Mouse (Mus musculus) Patski (cell line): Measurements from ENCODE around the gene Nalcn. TPM values are rescaled to one million over a fixed set of nuclear protein-coding genes. Genes with fewer than 3 reads are reported as not detected.

Experiments used
- ATAC-seq: fragments of 100-300 bp; one replicate; pipeline ENCODE4 v1.8.0; 2021
- CTCF ChIA-PET: fragments of 350-600 bp; sonication (Branson Sonifier 250); formaldehyde crosslinking; loops from one replicate; lab custom pipeline; 2022; ENCODE audit warnings: inconsistent platforms; lab: Charles Lee
- POLR2A ChIA-PET: fragments of 350-600 bp; sonication (Branson Sonifier 250); formaldehyde crosslinking; loops from one replicate; lab custom pipeline; 2022; ENCODE audit warnings: antibody characterized with exemption, inconsistent platforms; lab: Charles Lee
- DNase-seq: peaks from one replicate; pipeline ENCODE4 v3.0.0-alpha.2; 2011; ENCODE audit warnings: low read depth, low spot score
- H3K27me3 ChIP-seq: fragments of 371-371 bp; one replicate; pipeline ENCODE4 v1.5.1; 2021
- CTCF ChIP-seq: fragments of 100-300 bp; IDR thresholded peaks from one replicate; pipeline ENCODE4 v1.5.1; 2021
- in situ Hi-C: fragments of 300-500 bp; cut with MboI; formaldehyde crosslinking; loops from 3 replicates; pipeline ENCODE4 v1.11.1; 2018; ENCODE audit warnings: low pct_unique_long_range_greater_than_20kb, mixed read lengths
- polyA plus RNA-seq: library from polyadenylated mRNA; unstranded; gene quantifications from one replicate; pipeline ENCODE4 v1.2.3, GENCODE M21; 2021

Nalcn gene
- polyA plus RNA-seq, 1 experiment from 2014 or later, result 0.04 TPM

DNA sequence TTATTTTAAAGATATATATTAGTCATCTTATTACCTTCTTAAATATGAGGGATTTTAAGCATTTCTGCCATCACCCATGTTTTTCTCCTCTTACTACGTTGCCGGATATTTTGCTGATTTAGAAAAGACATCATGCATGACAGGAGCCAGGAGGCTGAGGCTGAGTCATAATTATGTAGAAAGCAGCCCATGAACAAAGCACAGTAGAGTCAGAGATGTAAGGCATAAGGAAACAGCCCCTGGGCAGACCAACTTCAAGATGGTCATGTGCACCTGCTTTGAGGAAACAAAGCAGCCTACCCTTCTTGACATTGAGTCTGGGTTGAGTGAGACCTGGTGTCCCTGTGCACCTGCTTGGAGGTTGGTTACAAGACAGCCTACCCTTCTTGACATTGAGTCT lies 44.5 kb downstream of the Nalcn start:
- TF ChIP-seq CTCF, result no peak
- peaks cover 14% of the 10 kb centered on the region for H3K27me3 ChIP-seq
- in situ Hi-C loops, result no loop called here
- ChIA-PET POLR2A (no interaction called here), CTCF (no interaction called here)
- peak; percentile 83 for ATAC-seq
- DNase-seq, result peak; percentile 10

GRCm38 (mm10) chr14:123575356-123575755 lies 51.6 kb downstream of the Nalcn start:
- DNase-seq (no peak), ATAC-seq (no peak)
- in situ Hi-C loops, result no loop called here
- ChIA-PET POLR2A (no interaction called here), CTCF (no interaction called here)
- no peak for TF ChIP-seq CTCF
- peaks cover 15% of the 10 kb centered on the region for H3K27me3 ChIP-seq

GRCm38 (mm10) chr14:123574936-123575335 lies 52.0 kb downstream of the Nalcn start:
- no peak for TF ChIP-seq CTCF
- DNase-seq, result no peak
- CTCF ChIA-PET, result no interaction called here
- peaks cover 12% of the 10 kb centered on the region for H3K27me3 ChIP-seq
- POLR2A ChIA-PET, result no interaction called here
- in situ Hi-C loops, result no loop called here
- ATAC-seq, result no peak

- no peak for DNase-seq
- no peak for ATAC-seq
- H3K27me3 ChIP-seq, result peaks cover 9% of the 10 kb centered on the region
- in situ Hi-C loops, result no loop called here
- ChIA-PET CTCF (no interaction called here), POLR2A (no interaction called here)
- no peak for TF ChIP-seq CTCF
Measured at GRCm38 (mm10) chr14:123566599-123566998, 60.3 kb downstream of the Nalcn start.

DNA sequence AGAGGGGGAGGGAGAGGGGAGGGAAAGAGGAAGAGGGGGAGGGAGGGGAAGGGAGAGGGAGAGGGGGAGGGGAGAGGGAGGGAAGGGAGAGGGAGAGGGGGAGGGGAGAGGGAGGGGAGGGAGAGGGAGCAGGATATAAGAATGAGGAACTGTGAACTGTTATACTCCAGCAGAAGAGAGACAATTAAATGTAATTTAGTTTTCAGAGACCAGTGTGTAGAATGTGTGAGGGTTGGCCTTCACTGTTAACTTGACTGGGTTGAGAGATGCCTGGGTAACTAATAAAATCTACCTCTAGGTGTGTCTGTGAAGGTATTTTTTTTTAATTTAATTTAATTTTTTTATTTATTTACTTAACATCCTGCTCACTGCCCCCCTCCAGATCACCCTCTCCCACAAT lies 71.4 kb downstream of the Nalcn start:
- POLR2A ChIA-PET, result no interaction called here
- TF ChIP-seq CTCF, result no peak
- H3K27me3 ChIP-seq, result peaks cover 3% of the 10 kb centered on the region
- no peak for ATAC-seq
- CTCF ChIA-PET, result no interaction called here
- in situ Hi-C loops, result no loop called here
- DNase-seq, result no peak

DNA sequence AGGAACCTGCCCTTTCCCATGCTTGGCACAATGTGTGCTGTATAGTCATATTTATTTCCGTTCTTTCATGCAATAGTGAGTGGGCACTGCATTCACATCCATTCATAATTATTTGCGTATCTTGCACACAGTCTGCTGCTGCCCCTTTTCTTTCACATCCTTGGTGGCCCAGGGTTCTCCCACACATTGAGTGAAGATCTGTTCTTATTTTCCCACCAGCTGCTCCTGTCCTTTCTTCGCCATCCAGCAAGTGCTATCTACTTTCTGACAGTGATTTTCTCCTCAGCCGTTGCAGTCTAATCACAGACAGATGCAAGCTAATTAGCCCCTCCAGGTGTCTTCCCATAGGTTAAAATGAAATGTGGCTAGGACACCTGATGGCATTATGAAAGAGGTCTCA lies 72.0 kb downstream of the Nalcn start:
- ChIA-PET CTCF (no interaction called here), POLR2A (no interaction called here)
- DNase-seq (no peak), ATAC-seq (no peak)
- no peak for TF ChIP-seq CTCF
- peaks cover 3% of the 10 kb centered on the region for H3K27me3 ChIP-seq
- in situ Hi-C loops, result no loop called here

DNA sequence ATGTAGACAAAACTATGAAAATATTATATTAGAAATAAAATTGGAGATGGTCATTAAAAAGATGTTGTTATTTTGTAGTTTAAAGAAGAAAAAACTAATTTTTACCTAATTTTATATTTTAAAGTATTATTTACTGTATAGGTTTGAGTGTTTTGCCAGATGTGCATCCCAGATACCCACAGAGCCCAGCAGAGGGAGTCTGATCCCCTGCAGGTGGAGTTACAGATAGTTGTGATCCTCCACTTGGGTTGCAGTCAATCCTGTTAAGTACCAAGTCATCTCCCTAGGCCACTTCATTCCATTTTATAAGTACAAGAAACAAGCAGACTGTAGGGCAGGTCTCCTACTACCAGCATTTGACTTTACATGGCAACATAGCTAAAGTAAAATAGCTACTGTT lies 84.6 kb downstream of the Nalcn start:
- peaks cover 3% of the 10 kb centered on the region for H3K27me3 ChIP-seq
- in situ Hi-C loops, result no loop called here
- peak; percentile 56 for TF ChIP-seq CTCF
- ChIA-PET POLR2A (no interaction called here), CTCF (no interaction called here)
- no peak for ATAC-seq
- DNase-seq, result no peak

DNA sequence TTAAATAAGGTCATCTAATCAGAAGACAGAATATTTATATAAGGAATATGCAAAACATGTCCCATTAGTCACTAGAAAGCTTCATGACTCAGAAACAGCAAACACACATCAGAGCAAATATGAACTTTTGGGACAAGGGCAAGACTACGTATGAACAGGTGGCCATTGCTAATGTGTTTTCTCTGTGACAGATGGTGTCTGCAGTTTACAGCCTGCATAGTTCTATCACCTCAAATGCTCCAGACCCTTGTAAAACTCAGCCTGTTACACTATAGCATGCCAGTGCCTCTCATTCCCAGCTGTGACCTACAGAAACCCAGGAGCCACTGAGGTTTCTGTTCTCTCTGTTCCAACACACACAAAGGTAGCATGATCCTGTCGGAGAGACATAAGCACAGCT lies 91.3 kb downstream of the Nalcn start:
- DNase-seq (no peak), ATAC-seq (no peak)
- no peaks in the 10 kb centered on the region for H3K27me3 ChIP-seq
- ChIA-PET CTCF (no interaction called here), POLR2A (no interaction called here)
- in situ Hi-C loops, result no loop called here
- no peak for TF ChIP-seq CTCF

DNA sequence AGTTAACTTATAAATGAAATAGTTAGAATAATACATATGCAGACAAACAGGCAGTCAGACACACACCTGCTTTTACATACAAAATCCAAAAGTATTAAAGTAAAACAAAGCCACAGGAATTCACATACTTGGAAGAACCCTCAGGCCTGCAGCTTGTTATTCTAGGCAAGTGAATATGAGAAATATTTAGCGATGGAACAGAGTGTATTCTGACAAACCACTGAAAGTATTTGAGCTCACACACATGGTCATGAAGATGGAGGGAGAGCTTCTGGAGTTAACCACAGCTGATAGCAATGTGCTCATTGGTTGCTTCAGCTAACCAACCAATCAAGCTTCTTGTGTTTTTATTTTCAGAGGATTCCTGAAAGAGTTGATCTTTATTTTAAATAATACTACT lies 93.9 kb downstream of the Nalcn start:
- in situ Hi-C loops, result no loop called here
- no peak for TF ChIP-seq CTCF
- DNase-seq (no peak), ATAC-seq (peak; percentile 55)
- no peaks in the 10 kb centered on the region for H3K27me3 ChIP-seq
- POLR2A ChIA-PET, result no interaction called here
- CTCF ChIA-PET, result no interaction called here

DNA sequence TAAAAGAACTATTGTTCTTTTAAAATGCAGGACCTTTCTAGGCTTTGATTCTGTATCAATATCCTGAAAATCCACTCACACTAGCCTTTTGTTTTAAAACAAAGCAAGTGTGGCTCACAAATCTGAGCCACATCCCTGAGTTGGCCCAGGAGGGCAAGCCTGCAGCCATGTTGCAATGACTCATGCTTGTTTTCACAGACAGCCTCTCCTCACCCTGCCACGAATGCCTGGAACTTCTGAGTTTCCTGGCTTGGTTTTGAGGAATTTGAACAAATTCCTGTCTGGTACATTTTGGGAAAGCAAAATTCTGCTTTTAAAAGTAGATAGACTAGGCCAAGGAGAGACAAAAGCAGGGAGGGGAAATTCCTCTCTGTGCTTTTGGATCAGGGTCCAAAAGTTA lies 95.7 kb downstream of the Nalcn start:
- peak; percentile 95 for ATAC-seq
- peak; percentile 58 for DNase-seq
- no peaks in the 10 kb centered on the region for H3K27me3 ChIP-seq
- no peak for TF ChIP-seq CTCF
- POLR2A ChIA-PET, result no interaction called here
- in situ Hi-C loops, result no loop called here
- CTCF ChIA-PET, result no interaction called here

GRCm38 (mm10) chr14:123529143-123529542 lies 97.8 kb downstream of the Nalcn start:
- no peaks in the 10 kb centered on the region for H3K27me3 ChIP-seq
- no peak for TF ChIP-seq CTCF
- no peak for DNase-seq
- in situ Hi-C loops, result no loop called here
- POLR2A ChIA-PET, result no interaction called here
- CTCF ChIA-PET, result interaction anchor here (1.6 kb wide), 1 partner anchor 25 kb away, joined by 3 read pairs; no protein-coding TSS in a partner anchor
- ATAC-seq, result no peak

DNA sequence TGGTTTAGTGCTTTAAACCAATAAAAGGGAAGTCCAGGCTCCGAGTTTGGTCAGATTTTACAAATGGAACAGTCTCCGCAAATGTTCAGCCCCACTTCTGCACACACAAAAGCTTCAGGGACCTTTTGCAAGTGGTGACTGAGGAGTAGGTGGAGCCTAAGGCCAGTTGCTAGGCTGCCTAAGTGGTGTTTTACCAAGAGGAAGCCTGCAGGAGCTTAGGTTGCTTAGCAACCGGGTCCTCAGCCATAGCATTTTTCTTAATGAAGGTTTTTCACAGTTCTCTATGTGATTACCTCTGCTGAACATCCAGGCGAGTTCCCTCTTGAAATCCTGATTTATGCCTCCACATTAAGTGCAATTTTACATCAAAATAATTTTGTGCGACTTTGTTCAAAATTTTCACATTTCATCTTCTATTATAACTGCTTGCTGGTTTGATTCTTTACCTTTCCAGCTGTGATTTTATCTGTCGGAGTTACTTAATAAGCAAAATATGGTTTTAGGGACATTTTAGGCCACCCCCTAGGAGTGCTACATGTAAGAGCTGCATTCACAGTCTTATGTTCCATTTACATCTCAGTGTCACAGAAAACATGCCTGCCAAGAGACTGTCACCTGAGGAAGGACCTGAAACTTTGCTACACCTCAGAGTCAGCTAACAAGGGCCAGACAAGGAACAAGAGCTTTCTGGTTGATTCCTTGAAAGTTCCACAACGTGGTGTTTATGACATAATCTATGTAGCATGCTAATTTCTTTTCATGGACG lies 113.4 kb downstream of the Nalcn start:
- in situ Hi-C loops, result no loop called here

More for the DNA sequence above, 113.4 kb downstream of the Nalcn start:
- DNase-seq (no peak), ATAC-seq (no peak)
- ChIA-PET POLR2A (no interaction called here), CTCF (no interaction called here)
- H3K27me3 ChIP-seq, result no peaks in the 10 kb centered on the region
- TF ChIP-seq CTCF, result no peak
